Mouse (Mus musculus) common myeloid progenitor, adult 5-6 weeks (primary cell): ENCODE measurements around the gene B4galnt1. TPM values are rescaled to one million over a fixed set of nuclear protein-coding genes. Genes with fewer than 3 reads are reported as not detected.

Experiments used
- ATAC-seq: replicated peaks from 2 replicates; pipeline ENCODE4 v1.8.0; 2016; ENCODE audit warnings: low read depth, mild to moderate bottlenecking, moderate TSS enrichment, inconsistent platforms; ENCODE audit not compliant: poor library complexity, severe bottlenecking
- total RNA-seq: library from RNA; stranded (forward); fragments of 200-1000, 187-1606 nt; gene quantifications from 2 replicates; pipeline ENCODE4 v1.2.3, GENCODE M21; 2017

B4galnt1 gene
- total RNA-seq, 1 experiment from 2014 or later = 56.5 TPM

GRCm38 (mm10) chr10:127199474-127199873 lies 34.4 kb downstream of the B4galnt1 start:
- ATAC-seq = no peak

GRCm38 (mm10) chr10:127200279-127200678 lies 35.3 kb downstream of the B4galnt1 start:
- no peak for ATAC-seq

- no peak for ATAC-seq
Observed at GRCm38 (mm10) chr10:127203106-127203505, 38.1 kb downstream of the B4galnt1 start.

- no peak for ATAC-seq
Observed at GRCm38 (mm10) chr10:127204589-127204988, 39.6 kb downstream of the B4galnt1 start.

GRCm38 (mm10) chr10:127205373-127205772 lies 40.3 kb downstream of the B4galnt1 start:
- peak; percentile 81 for ATAC-seq

GRCm38 (mm10) chr10:127208921-127209320 lies 43.9 kb downstream of the B4galnt1 start:
- ATAC-seq = no peak

GRCm38 (mm10) chr10:127209928-127210570 lies 45.0 kb downstream of the B4galnt1 start:
- ATAC-seq = no peak

DNA sequence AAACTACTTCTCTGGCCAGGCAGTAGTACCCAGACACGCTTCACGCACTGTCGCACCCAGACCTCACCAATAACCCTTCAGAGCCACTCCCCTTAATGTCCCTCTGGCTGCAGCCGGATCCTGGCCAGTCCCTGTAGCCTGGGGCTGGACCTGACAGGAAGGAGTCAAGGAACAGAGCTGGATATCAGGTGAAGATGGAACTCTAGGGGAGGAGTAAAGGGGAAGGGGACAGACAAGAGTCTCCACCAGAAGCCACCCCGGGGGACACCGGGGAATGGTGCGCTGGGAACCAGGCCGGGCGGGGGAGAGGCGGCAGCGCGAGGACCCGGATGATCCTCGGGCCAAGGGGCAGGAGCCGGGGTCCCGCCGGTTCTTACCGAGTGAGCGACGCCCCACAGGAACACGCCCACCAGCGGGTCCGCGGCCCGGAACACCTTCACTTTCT lies 46.0 kb downstream of the B4galnt1 start:
- peak; percentile 50 for ATAC-seq

DNA sequence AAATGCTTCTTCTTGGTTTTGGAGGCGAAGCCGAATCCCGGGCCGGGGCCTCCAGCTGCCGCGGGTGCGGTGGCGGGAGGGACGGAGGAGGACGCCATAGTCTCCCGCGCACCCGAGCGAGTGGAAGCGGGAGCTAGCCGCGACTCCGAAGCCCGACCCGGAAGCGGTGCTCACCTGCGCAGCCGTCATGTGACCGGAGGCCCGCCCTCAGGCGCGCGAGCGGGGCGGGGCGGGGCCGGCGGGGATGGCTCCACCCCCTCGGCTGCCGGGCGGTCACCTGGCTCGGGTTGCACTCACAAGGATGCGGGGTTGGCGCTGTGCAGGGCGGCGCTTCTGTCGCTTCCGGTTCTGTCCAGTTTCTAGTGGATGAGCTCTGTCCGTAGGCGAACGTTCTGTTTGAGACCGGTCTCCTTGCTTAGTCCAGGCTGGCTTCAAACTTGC lies 46.4 kb downstream of the B4galnt1 start, which contains the start of gene Pip4k2c:
Pip4k2c (minus strand) TSS at position 172 of the 441 bp plus-strand sequence.
- ATAC-seq = peak; percentile 87

GRCm38 (mm10) chr10:127213272-127213671 lies 48.2 kb downstream of the B4galnt1 start:
- no peak for ATAC-seq

GRCm38 (mm10) chr10:127213704-127214421 lies 48.8 kb downstream of the B4galnt1 start:
- ATAC-seq = no peak

- no peak for ATAC-seq
Observed at GRCm38 (mm10) chr10:127214422-127214803, 49.4 kb downstream of the B4galnt1 start.

DNA sequence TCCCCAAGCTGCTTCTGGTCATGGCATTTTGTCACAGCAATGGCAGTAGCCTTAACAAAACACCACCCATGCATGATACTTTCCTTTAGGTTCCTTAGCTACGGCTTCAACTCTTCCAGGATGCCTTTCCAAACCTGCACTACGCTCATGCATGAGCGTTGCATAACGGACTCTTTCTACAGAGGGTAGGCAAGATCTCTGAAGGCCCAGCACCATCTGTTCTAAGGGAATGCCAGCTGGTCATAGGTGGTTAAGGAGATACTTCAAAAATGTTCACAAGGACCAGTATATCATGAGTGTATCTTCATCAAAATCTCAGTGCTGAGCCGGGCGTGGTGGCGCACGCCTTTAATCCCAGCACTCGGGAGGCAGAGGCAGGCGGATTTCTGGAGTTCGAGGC lies 51.4 kb downstream of the B4galnt1 start:
- no peak for ATAC-seq

- no peak for ATAC-seq
Observed at GRCm38 (mm10) chr10:127217177-127217576, 52.2 kb downstream of the B4galnt1 start.

- ATAC-seq = no peak
Observed at GRCm38 (mm10) chr10:127218339-127218738, 53.3 kb downstream of the B4galnt1 start.

Other genes starting within 250 kb of the B4galnt1 start
- 33.9 and 42.8 TPM in 2 replicates for gene Ctdsp2, start 186.5 kb upstream of the B4galnt1 start, total RNA-seq
- gene Avil, start 164.5 kb upstream of the B4galnt1 start, total RNA-seq = not detected in 2 replicates
- gene Tsfm, start 134.4 kb upstream of the B4galnt1 start, total RNA-seq = 40.2 and 42.3 TPM in 2 replicates
- gene Mettl1, start 123.8 kb upstream of the B4galnt1 start, total RNA-seq = 27.4 and 28.0 TPM in 2 replicates
- gene Eef1akmt3, start 123.7 kb upstream of the B4galnt1 start, total RNA-seq = not detected in 2 replicates
- gene Cyp27b1, start 117.0 kb upstream of the B4galnt1 start, total RNA-seq = 0.14 TPM in 1 of 2 replicates, not detected in the other
- gene March9, start 105.0 kb upstream of the B4galnt1 start, total RNA-seq = 0.23 TPM in 1 of 2 replicates, not detected in the other
- gene Cdk4, start 101.7 kb upstream of the B4galnt1 start, total RNA-seq = 723 and 923 TPM in 2 replicates
- gene Tspan31, start 95.0 kb upstream of the B4galnt1 start, total RNA-seq = 49.9 and 62.2 TPM in 2 replicates
- 40.8 and 56.1 TPM in 2 replicates for gene Agap2, start 89.9 kb upstream of the B4galnt1 start, total RNA-seq
- 159 TPM in 2 replicates for gene Os9, start 44.1 kb upstream of the B4galnt1 start, total RNA-seq
- 0.78 and 1.0 TPM in 2 replicates for gene Slc26a10, start 15.4 kb downstream of the B4galnt1 start, total RNA-seq
- 9.7 and 16.4 TPM in 2 replicates for gene Arhgef25, start 24.9 kb downstream of the B4galnt1 start, total RNA-seq
- gene Dtx3, start 30.5 kb downstream of the B4galnt1 start, total RNA-seq = 29.7 and 36.7 TPM in 2 replicates
- 15.7 and 18.7 TPM in 2 replicates for gene Pip4k2c, start 46.4 kb downstream of the B4galnt1 start, total RNA-seq
- gene Kif5a, start 98.1 kb downstream of the B4galnt1 start, total RNA-seq = 0.23 and 0.34 TPM in 2 replicates
- 88.5 and 108 TPM in 2 replicates for gene Dctn2, start 101.1 kb downstream of the B4galnt1 start, total RNA-seq
- gene Mbd6, start 123.8 kb downstream of the B4galnt1 start, total RNA-seq = 5.2 and 8.7 TPM in 2 replicates
- 181 and 187 TPM in 2 replicates for gene Mars, start 146.6 kb downstream of the B4galnt1 start, total RNA-seq
- gene Arhgap9, start 156.7 kb downstream of the B4galnt1 start, total RNA-seq = 13.6 and 24.3 TPM in 2 replicates
- not detected in 2 replicates for gene Gli1, start 176.7 kb downstream of the B4galnt1 start, total RNA-seq
- gene Inhbe, start 189.2 kb downstream of the B4galnt1 start, total RNA-seq = not detected in 2 replicates
- not detected in 2 replicates for gene Inhbc, start 205.2 kb downstream of the B4galnt1 start, total RNA-seq
- gene R3hdm2, start 215.1 kb downstream of the B4galnt1 start, total RNA-seq = 46.5 and 126 TPM in 2 replicates